19 mouse cellular contexts compared by ENCODE assay signal in genomic region chr3:61072330-61072729, GRCm38 (mm10).
A peak's percentile ranks its signal among the peaks of the same experiment; 100 is the strongest.
DNase-seq lines count a peak whose midpoint lies in the region; ATAC-seq and TF ChIP-seq lines count a peak whose summit lies in the region.
"Had no signal": no experiment of that assay in that cellular context is flagged by ENCODE, and none has a peak within 500 bp of the region (broad histone marks: within the 10 kb centered on the region; RNA-seq: fewer than 3 reads in every experiment).

No protein-coding gene starts in this region.

- whole genome bisulfite sequencing in heart, embryonic 10.5 days: 85% methylated on average over 1 of the region's 1 CpGs

- no peaks in the 10 kb centered on the region for H3K36me3 ChIP-seq in heart, embryonic 10.5 days
- H3K36me3 ChIP-seq: forebrain, embryonic 10.5 days; hindbrain, embryonic 15.5 days; neural tube, embryonic 12.5 days had no signal

- DNase-seq in heart, postnatal 10 days: peak; percentile 29 to 30
- no peak for DNase-seq in heart, embryonic 10.5 days (ENCODE audit: low spot score)
- peak; percentile 17 for DNase-seq in brain, embryonic 14.5 days (ENCODE audit: low read depth)
- peak; percentile 30 for DNase-seq in fibroblast of lung, adult 2 months (ENCODE audit: low read depth)
- no peak for DNase-seq in urinary bladder, postnatal 10 days (ENCODE audit: low spot score)
- no peak for DNase-seq in kidney, postnatal 10 days
- DNase-seq: adrenal gland, postnatal 25 days; cerebellum, adult 11 months; cerebellum, postnatal 36 days; kidney, adult 11 months; kidney, postnatal 36 days; lung, embryonic 14.5 days; thymus, adult 18-20 months had no signal

- H3K27me3 ChIP-seq in heart, embryonic 10.5 days (ENCODE audit: insufficient read depth, poor library complexity, severe bottlenecking): no peaks in the 10 kb centered on the region
- H3K27me3 ChIP-seq: hindbrain, embryonic 15.5 days; megakaryocyte, embryonic 14.5 days; neural tube, embryonic 12.5 days had no signal

- H3K9me3 ChIP-seq in heart, embryonic 10.5 days: no peaks in the 10 kb centered on the region
- H3K9me3 ChIP-seq: forebrain, embryonic 10.5 days; hindbrain, embryonic 15.5 days; megakaryocyte, embryonic 14.5 days; neural tube, embryonic 12.5 days had no signal

- no peak overlapping the region for H3K27ac ChIP-seq in heart, embryonic 10.5 days
- H3K27ac ChIP-seq: forebrain, embryonic 10.5 days; hindbrain, embryonic 15.5 days; neural tube, embryonic 12.5 days had no signal

- peak; percentile 80 for ATAC-seq in megakaryocyte progenitor cell, adult 5-6 weeks (replicated peaks; ENCODE audit: poor library complexity)
- ATAC-seq: activated CD4-positive, CD25-positive, alpha-beta regulatory T cell, adult 4 months had no signal

- no peak overlapping the region for H3K4me3 ChIP-seq in heart, embryonic 10.5 days
- H3K4me3 ChIP-seq: forebrain, embryonic 10.5 days; hindbrain, embryonic 15.5 days; megakaryocyte, embryonic 14.5 days; neural tube, embryonic 12.5 days had no signal

- H3K4me1 ChIP-seq in heart, embryonic 10.5 days: no peaks in the 10 kb centered on the region
- H3K4me1 ChIP-seq: forebrain, embryonic 10.5 days; hindbrain, embryonic 15.5 days; neural tube, embryonic 12.5 days had no signal

- no peak for TF ChIP-seq CTCF in brain, embryonic 14.5 days (IDR thresholded peaks at IDR 0.05; ENCODE audit: borderline replicate concordance, extremely low read depth, insufficient read depth, insufficient read length)

- no peak for TF ChIP-seq POLR2A in brain, embryonic 14.5 days (IDR thresholded peaks at IDR 0.05; ENCODE audit: borderline replicate concordance, extremely low read depth, insufficient read depth, insufficient read length, poor library complexity, severe bottlenecking)

- intact Hi-C loops in heart, postnatal 10 days (cut with DNase I): no loop called here

Comparison
In these comparisons a context has a peak if more than half of its experiments do, and no peak if none do; other contexts are left out.
1. DNase-seq: peak in heart, postnatal 10 days (2 of 2), brain, embryonic 14.5 days (single experiment) and fibroblast of lung, adult 2 months (single experiment); none in heart, embryonic 10.5 days (single experiment), urinary bladder, postnatal 10 days (single experiment) and kidney, postnatal 10 days (single experiment).